Mouse (Mus musculus) embryonic facial prominence, embryonic 14.5 days (tissue): ENCODE measurements at regions not wholly inside any gene's neighbourhood (a gene's known extent, or its start where the extent isn't known, plus 50 kb on each side); places are given as distances from the start of the nearest gene placed in this dataset.

Experiments
- ATAC-seq: fragments of 200-750 bp; cut with Nextera tagmentation; 2 replicates; pipeline ENCODE4 v1.8.0; 2017; ENCODE audit warnings: low read depth, moderate number of reproducible peaks, moderate TSS enrichment
- DNase-seq: peaks from one replicate; pipeline ENCODE4 v3.0.0-alpha.2; 2015; ENCODE audit warnings: low spot score
- H3K27ac ChIP-seq: fragments of 300-500 bp; sonication (generic); replicated peaks from 2 replicates; pipeline ENCODE4 v1.5.1; 2014; ENCODE audit warnings: low read depth, mild to moderate bottlenecking, low read length, moderate library complexity
- H3K27me3 ChIP-seq: fragments of 300-500 bp; sonication (generic); replicated peaks from 2 replicates; pipeline ENCODE4 v1.6.1; 2014; ENCODE audit warnings: low read length; ENCODE audit not compliant: control insufficient read depth, insufficient read depth
- H3K36me3 ChIP-seq: fragments of 300-500 bp; sonication (generic); 2 replicates; pipeline ENCODE4 v1.6.1; 2014; ENCODE audit warnings: low read length, mixed read lengths; ENCODE audit not compliant: control insufficient read depth, insufficient read depth
- H3K4me1 ChIP-seq: fragments of 300-500 bp; sonication (generic); 2 replicates; pipeline ENCODE4 v1.6.1; 2014; ENCODE audit warnings: antibody characterized with exemption, low read length; ENCODE audit not compliant: control insufficient read depth, insufficient read depth
- H3K4me2 ChIP-seq: fragments of 300-500 bp; sonication (generic); 2 replicates; pipeline ENCODE4 v1.6.1; 2014; ENCODE audit warnings: low read depth, mild to moderate bottlenecking, low read length, moderate library complexity, mixed read lengths
- H3K4me3 ChIP-seq: fragments of 300-500 bp; sonication (generic); 2 replicates; pipeline ENCODE4 v1.5.1; 2014; ENCODE audit warnings: low read depth, mild to moderate bottlenecking, low read length
- H3K9ac ChIP-seq: fragments of 300-500 bp; sonication (generic); 2 replicates; pipeline ENCODE4 v1.6.1; 2014; ENCODE audit warnings: low read depth, mild to moderate bottlenecking, low read length, moderate library complexity, mixed read lengths
- H3K9me3 ChIP-seq: fragments of 300-500 bp; sonication (generic); 2 replicates; pipeline ENCODE4 v1.6.1; 2016; ENCODE audit warnings: low read length; ENCODE audit not compliant: control insufficient read depth
- WGBS: fragments of 180-500 bp; shearing (Covaris S2); extraction: QIAGEN DNeasy Blood & Tissue Kit; methylation state at CpG from one replicate; pipeline ENCODE4 v1.1.7; 2014; 5-methylcytosine and 5-hydroxymethylcytosine counted together

DNA sequence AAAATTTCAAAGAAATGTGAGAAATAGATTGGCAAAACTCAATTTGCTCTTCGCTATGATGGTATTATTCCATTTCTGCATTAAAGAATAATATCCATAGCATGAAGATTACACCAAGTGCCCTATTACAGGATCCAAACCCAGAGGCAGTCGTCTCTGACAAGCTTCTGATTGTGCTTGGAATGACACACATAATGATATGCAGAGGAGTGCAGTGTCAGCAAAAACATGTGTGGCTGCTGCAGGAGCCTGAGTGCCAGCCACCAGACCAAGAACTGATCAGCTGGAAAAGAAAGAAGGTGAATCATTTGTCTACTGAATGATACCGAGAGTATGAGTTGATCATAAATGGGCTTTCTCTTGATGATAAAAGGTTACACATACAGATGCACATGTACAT, 137.3 kb downstream of the Il15 start:
- 67% methylated on average over 3 of the region's 3 CpGs for WGBS
- no peak overlapping the region for H3K27ac ChIP-seq
- ATAC-seq = no peak
- no peak for DNase-seq
- no peak overlapping the region for H3K4me3 ChIP-seq
- H3K9ac ChIP-seq = no peak overlapping the region
- no peak overlapping the region for H3K4me2 ChIP-seq
- H3K27me3 ChIP-seq = no peaks in the 10 kb centered on the region
- no peaks in the 10 kb centered on the region for H3K4me1 ChIP-seq
- H3K9me3 ChIP-seq = no peaks in the 10 kb centered on the region
- H3K36me3 ChIP-seq = no peaks in the 10 kb centered on the region

- ATAC-seq = no peak
Observed at GRCm38 (mm10) chr8:82262196-82262595, 140.8 kb downstream of the Il15 start.

GRCm38 (mm10) chr8:82260613-82261012, 142.4 kb downstream of the Il15 start:
- H3K4me1 ChIP-seq = no peaks in the 10 kb centered on the region
- no peak overlapping the region for H3K4me3 ChIP-seq
- no peaks in the 10 kb centered on the region for H3K36me3 ChIP-seq
- H3K4me2 ChIP-seq = no peak overlapping the region
- no peaks in the 10 kb centered on the region for H3K27me3 ChIP-seq
- no peak overlapping the region for H3K27ac ChIP-seq
- ATAC-seq = no peak
- H3K9ac ChIP-seq = no peak overlapping the region
- no peaks in the 10 kb centered on the region for H3K9me3 ChIP-seq
- no peak for DNase-seq
- 81% methylated on average over 1 of the region's 1 CpGs for WGBS

More at GRCm38 (mm10) chr8:82262196-82262595, 140.8 kb downstream of the Il15 start:
- no peaks in the 10 kb centered on the region for H3K36me3 ChIP-seq
- no peak for DNase-seq
- no peak overlapping the region for H3K4me3 ChIP-seq
- H3K9me3 ChIP-seq = no peaks in the 10 kb centered on the region
- H3K9ac ChIP-seq = no peak overlapping the region
- H3K27ac ChIP-seq = no peak overlapping the region
- 66% methylated on average over 4 of the region's 4 CpGs for WGBS
- H3K4me1 ChIP-seq = no peaks in the 10 kb centered on the region
- H3K4me2 ChIP-seq = no peak overlapping the region
- no peaks in the 10 kb centered on the region for H3K27me3 ChIP-seq

DNA sequence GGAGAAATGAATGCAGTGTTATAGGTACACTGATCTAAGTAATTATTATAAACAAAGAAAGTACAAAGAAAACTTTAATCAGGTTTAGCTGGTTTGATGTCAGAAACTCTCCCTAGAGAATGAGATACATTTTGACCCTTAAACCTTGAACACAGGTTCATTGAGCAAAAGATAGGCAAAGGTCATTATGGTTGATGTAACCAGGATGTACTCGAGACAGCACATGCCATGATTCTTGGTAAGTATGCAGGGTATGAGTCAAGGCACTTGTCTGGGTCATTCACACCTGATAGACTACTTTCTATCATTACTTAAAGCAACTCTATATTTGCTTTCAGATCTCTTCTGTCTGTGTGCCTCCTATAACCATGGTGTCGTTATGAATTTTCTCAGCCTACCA, 147.2 kb downstream of the Il15 start:
- no peaks in the 10 kb centered on the region for H3K36me3 ChIP-seq
- no peak overlapping the region for H3K4me2 ChIP-seq
- 81% methylated on average over 2 of the region's 2 CpGs for WGBS
- H3K27me3 ChIP-seq = no peaks in the 10 kb centered on the region
- H3K9me3 ChIP-seq = no peaks in the 10 kb centered on the region
- ATAC-seq (no peak), DNase-seq (no peak)
- no peak overlapping the region for H3K4me3 ChIP-seq
- H3K4me1 ChIP-seq = no peaks in the 10 kb centered on the region
- no peak overlapping the region for H3K27ac ChIP-seq
- no peak overlapping the region for H3K9ac ChIP-seq

GRCm38 (mm10) chr8:82252406-82252805, 150.6 kb downstream of the Il15 start:
- ATAC-seq = no peak
- Histone ChIP-seq H3K27ac (no peak overlapping the region), H3K9ac (no peak overlapping the region), H3K27me3 (no peaks in the 10 kb centered on the region), H3K4me2 (no peak overlapping the region), H3K4me1 (no peaks in the 10 kb centered on the region), H3K36me3 (no peaks in the 10 kb centered on the region), H3K4me3 (no peak overlapping the region), H3K9me3 (no peaks in the 10 kb centered on the region)
- no peak for DNase-seq

GRCm38 (mm10) chr8:82249841-82250577, 153.0 kb downstream of the Il15 start:
- Histone ChIP-seq H3K4me1 (no peaks in the 10 kb centered on the region), H3K27ac (no peak overlapping the region), H3K4me3 (no peak overlapping the region), H3K36me3 (no peaks in the 10 kb centered on the region), H3K9me3 (no peaks in the 10 kb centered on the region), H3K4me2 (no peak overlapping the region), H3K27me3 (no peaks in the 10 kb centered on the region), H3K9ac (no peak overlapping the region)
- DNase-seq (no peak), ATAC-seq (no peak)
- 87% methylated on average over 3 of the region's 3 CpGs for WGBS

- 63% methylated on average over 2 of the region's 2 CpGs for WGBS
- no peak for ATAC-seq
Observed at GRCm38 (mm10) chr8:82244076-82244475, 158.9 kb downstream of the Il15 start.

DNA sequence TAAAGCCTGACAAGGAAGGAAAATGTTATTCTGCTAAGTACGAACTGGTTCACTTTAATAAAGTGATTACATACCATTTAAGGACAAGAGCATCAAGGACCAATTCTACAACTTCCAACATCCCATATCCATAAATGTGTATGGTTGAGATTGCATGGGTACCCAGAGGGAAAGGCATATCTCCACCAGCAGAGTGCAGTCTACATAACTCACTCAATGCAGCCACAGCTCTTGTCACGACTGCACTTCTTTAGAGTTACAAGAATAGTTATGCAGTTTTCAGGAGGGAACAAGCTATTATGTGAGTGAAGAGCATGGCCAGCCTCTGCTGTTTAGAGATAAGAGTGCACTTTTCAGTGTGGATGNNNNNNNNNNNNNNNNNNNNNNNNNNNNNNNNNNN, 173.1 kb downstream of the Il15 start:
- Histone ChIP-seq H3K9me3 (no peaks in the 10 kb centered on the region), H3K4me2 (no peak overlapping the region), H3K27ac (no peak overlapping the region), H3K9ac (no peak overlapping the region), H3K27me3 (no peaks in the 10 kb centered on the region), H3K4me3 (no peak overlapping the region), H3K36me3 (no peaks in the 10 kb centered on the region), H3K4me1 (no peaks in the 10 kb centered on the region)
- DNase-seq = peak; percentile 4
- ATAC-seq = no peak
- 67% methylated on average over 2 of the region's 2 CpGs for WGBS

More at GRCm38 (mm10) chr8:82244076-82244475, 158.9 kb downstream of the Il15 start:
- H3K4me1 ChIP-seq = no peaks in the 10 kb centered on the region
- H3K36me3 ChIP-seq = no peaks in the 10 kb centered on the region
- no peak for DNase-seq
- no peak overlapping the region for H3K27ac ChIP-seq
- H3K4me2 ChIP-seq = no peak overlapping the region
- H3K4me3 ChIP-seq = no peak overlapping the region
- no peak overlapping the region for H3K9ac ChIP-seq
- no peaks in the 10 kb centered on the region for H3K27me3 ChIP-seq
- H3K9me3 ChIP-seq = no peaks in the 10 kb centered on the region

- ATAC-seq (no peak), DNase-seq (no peak)
- Histone ChIP-seq H3K4me1 (no peaks in the 10 kb centered on the region), H3K9ac (no peak overlapping the region), H3K9me3 (no peaks in the 10 kb centered on the region), H3K4me2 (no peak overlapping the region), H3K27me3 (no peaks in the 10 kb centered on the region), H3K4me3 (no peak overlapping the region), H3K27ac (no peak overlapping the region), H3K36me3 (no peaks in the 10 kb centered on the region)
- WGBS = 59% methylated on average over 3 of the region's 3 CpGs
Observed at GRCm38 (mm10) chr8:82201746-82202145, 201.3 kb downstream of the Il15 start.
